Mouse (Mus musculus): ENCODE data around the gene Macf1.

The Macf1 gene

DNA sequence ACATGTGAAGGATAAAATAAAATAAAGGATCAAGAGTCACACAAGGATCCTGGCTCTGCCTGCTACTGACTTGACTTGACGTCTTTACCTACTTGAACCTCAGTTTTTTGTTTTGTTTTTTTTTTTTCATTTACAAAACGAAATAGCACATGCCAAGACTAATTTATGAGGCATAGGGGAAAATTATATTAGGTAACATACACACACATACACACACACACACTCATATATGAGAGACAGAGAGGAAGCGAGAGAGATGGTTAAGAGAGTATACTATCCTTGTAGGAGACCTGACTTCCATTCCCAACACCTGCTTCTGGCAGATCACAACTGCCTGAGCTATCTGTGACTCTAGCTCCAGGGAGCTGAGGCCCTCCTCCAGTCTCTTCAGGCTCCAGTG, at the start of gene Macf1:
Macf1 (minus strand) TSS at position 101 of the 400 bp plus-strand sequence.
- DNase-seq (ENCODE audit: low spot score), result no peak

DNA sequence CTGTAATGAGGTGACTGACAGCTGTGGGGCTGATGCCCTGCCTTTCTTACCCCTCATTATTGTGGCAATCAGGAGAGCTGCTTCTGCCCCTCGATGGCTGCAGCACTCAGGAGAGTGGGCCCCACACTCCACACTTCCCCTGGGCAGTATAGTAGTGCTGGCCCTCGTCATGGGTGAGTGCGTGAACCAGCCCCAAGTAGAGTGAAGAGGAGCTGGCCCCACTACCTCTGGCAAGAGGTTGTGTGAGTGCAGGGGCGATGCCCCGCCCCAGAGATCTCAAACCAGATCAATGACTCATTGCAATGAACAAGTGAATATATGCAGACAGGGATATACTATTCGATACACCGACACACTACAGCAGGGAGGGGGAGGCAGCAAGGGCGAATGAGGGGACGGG, 49.4 kb upstream of the Macf1 start:
- no peak for DNase-seq (ENCODE audit: low spot score)

DNA sequence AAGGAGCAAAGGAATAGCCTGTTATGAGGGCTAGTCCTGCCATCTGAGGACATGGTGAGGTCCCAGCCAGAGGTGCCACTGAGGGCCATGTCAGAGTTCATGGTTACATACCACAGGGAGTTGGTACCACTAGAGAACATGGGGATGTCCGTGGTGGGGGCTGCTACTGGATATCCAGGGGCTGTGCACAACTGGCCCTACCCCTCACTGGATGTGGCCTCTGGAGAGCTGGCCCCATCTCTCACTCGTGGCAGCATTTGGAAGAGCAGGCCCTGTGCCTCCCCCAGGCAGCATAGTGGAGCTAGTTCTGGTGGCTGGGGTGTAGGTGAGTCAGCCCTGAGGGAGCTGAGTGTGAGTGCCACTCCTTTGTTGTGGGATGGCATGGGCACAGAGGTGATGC, 48.8 kb upstream of the Macf1 start:
- DNase-seq (ENCODE audit: low spot score), result no peak

DNA sequence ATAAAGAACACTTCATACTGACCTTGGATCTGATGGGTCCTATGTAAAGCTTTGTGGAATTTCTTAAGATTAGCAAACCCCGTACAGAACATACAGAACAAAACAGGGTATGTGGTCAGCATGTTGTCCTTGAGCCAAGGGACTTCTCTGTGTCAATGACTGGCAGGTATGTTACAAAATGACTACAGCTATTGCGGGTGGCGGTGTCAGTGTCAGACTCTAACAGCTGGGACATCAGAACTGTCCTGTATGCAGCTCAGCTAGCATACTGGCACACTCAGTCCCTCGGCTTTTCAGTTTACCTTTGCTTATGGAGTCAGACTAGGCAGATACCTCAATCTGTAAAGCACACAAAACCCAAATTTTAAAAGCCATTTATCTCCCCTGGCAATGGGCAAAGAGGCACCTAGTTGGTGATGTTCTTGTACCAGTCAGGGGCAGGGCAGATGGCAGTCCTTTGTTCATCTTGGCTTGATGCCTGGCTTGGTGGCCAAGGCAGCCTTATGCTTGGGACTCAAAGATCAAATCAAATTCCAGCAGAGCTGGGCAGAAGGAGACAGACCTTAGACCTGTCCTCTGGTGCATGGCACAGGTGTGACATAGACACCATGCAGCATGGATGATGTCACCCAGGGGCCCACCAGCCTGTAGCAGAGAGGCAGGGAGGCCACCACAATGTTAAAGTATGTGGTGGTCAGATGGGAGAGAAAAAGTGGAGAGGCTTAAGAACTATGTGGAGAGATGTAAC, 48.2 kb upstream of the Macf1 start:
- DNase-seq (ENCODE audit: low spot score), result no peak

DNA sequence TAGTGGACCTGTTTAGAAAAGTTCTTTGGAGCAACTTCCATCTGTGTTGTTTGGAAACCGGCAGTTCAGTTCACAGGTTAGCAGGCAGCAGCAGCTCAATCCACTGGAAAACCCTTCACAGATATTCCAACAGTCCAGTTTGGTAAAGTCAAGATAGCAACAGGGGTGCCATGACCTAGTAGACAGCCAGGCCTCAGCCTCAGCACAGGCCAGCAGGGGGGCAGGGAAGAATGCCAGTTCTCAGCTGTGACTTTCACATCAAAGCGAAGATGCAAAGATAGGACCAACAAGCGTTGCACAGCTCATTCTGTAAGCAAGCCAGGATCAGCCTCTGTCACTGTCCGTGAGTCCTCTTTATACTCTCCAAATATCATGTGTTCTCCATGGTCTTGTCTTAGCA, 37.6 kb upstream of the Macf1 start:
- DNase-seq (ENCODE audit: low spot score), result no peak

DNA sequence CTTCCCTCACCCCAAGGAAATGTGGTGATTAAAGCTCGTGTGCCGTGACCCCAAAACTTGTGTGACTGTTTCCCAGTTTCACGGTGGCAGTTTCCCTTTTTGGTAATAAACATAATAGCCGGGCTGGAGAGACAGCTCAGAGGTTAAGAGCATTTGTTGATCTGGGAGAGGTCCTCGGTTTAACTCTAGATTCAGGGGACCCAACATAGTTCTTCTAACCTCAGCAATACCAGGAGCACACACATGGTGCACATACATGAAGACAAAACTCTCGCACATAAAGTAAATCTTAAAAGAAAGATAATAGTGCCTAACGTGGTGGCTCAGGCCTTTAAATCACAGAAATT, 34.2 kb upstream of the Macf1 start:
- no peak for DNase-seq (ENCODE audit: low spot score)

DNA sequence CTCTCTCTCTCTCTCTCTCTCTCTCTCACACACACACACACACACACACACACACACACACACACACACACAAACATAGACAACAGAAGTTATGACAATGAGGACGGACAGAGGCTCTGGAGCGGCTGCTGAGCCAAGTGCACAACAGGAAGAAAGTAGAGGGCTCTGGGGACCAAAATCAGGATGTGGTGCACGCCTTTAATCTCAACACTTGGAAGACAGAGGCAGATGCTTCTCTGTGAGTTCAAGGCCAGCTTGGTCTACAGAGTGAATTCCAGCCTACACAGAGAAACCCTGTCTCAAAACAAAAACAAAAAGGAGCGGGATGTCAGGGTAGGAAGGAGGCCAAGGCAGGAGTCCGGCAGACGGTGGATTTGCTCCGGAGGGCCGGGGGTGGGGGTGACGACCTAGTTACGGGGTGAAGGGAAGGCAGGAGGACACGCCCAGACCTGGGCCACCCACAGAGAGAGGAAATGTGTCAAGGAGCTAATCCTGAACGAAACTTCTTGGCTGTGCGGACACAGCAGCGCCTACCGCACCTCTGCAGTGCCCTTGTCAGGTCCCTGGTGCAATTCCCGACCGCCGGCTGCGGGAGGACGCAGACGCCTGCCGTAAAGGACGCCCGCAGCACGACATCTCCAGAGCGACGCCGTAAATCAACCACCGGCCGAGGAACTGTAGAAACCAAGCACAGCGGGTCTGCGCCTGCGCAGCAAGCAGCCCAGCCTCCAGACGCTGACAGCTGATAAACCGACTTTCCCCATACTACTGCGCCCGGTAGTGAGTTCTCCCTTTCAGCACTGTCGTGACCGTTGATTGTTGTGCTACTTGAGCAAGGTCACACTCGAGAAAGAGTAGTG, 33.6 kb upstream of the Macf1 start, which contains the start of gene Ndufs5:
Ndufs5 (minus strand) TSS at position 629 of the 860 bp plus-strand sequence.
- DNase-seq (ENCODE audit: low spot score), result peak; percentile 96

DNA sequence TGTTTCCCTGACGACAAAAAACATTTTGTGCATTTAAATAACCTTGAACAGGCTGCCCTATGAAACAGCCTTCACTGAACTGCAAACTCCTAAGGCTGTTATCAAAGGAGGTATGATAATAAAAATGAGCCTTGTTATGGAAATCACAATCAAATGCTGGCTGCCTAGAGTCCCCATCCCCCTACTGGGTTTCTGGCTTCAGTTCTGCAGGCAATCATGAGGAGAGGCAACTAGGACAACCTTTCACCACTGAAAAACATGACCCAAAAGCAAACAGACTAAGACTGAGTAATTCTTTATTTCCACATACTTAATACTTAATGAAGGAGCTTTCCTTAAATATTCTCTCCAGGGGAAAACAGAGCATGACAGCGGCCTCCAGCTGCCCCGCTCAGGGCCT, 28.3 kb upstream of the Macf1 start:
- DNase-seq (ENCODE audit: low spot score), result no peak

DNA sequence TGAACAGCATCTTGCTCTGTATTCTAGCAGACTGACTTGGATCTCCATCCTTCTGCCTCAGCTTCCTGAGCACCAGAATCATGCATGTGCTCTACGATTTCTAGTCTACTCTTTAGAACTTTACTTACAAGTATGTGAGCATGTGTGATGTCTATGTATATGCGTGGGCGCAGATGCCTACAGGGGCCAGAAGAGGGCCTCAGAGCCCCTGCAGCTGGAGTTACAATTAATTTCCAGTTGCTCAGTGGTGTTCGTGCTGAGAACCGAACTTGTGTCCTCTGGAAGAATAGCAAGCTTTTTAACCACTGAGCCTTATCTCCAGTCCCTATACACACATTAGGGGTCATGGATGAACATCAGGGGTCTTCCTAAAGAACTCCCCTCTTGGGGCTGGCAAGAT, 23.2 kb upstream of the Macf1 start:
- no peak for DNase-seq (ENCODE audit: low spot score)

DNA sequence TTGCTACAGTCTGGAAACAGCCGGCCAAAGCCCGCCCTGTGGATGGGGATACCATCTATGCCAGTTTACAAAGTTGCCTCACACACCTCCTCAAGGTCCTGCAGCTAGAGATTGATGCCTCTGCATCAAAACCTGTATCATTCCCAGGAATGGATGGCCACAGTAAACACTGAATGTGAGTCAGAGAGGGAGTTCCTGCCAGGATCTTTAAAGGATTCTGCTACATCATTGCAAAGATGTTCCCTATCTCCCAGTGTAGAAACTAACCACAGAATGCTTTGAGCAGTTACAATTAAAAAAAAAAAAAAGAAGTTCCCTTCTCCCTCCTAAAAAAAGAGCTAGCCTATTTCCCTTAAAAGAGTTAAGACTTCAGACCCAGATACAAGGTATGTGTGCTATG, 21.2 kb upstream of the Macf1 start:
- DNase-seq (ENCODE audit: low spot score), result no peak

DNA sequence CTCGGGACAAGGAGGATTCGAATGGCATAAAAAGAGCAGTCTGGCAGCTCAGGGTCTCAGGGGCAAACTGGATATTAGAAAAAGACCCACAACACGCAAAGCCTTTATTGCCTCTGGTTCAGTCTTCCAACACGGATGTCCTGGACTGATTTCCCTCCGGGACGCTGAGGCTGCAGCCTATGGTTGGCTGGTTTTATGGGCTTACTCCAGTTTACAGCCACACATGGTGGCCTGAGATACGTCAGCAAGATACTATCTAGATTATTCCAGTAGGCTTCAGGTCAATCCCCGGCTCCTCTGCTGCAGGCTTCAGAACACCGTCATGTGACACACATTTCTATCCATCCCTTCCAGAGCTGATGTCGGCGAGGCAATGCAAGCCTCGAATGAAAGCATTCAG, 9.2 kb upstream of the Macf1 start:
- DNase-seq (ENCODE audit: low spot score), result no peak

DNA sequence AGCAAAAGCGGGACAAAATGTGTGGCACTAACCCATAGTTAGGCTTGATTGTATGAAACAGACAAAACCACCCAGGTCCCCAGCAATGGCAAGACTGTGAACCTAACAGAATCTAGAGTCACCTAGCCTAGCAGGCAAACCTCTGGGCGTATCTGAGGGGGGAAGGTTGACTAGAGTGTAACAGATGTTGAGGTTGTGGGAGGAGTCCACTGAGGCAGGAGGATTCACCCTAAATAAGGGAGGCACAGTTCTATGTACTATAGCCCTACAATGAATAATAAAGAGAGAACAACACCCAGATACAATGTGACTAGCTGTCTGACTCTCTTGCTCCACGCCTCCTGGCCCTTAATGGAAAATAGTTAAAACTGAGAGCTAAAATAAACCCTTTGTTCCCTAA, 7.9 kb upstream of the Macf1 start:
- no peak for DNase-seq (ENCODE audit: low spot score)

DNA sequence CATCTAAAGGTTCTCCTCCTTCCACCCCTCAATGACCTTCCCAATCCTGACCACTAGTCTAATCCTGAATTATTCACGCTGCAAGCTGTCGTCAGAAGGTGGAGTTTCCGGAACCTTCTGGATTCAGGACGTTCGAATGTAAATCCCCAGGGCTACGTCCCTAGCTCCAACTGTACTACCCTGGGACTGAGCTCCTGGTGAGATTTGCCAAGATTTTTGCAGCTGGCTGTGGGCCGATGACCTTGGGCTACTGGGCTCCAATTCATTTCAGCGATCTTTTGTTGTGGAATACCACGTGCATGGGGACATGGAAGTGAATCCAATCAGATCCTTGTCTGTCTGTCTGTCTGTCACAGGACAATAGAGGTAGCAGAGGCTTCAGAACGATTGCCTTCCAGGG, 6.2 kb upstream of the Macf1 start:
- DNase-seq (ENCODE audit: low spot score), result no peak

DNA sequence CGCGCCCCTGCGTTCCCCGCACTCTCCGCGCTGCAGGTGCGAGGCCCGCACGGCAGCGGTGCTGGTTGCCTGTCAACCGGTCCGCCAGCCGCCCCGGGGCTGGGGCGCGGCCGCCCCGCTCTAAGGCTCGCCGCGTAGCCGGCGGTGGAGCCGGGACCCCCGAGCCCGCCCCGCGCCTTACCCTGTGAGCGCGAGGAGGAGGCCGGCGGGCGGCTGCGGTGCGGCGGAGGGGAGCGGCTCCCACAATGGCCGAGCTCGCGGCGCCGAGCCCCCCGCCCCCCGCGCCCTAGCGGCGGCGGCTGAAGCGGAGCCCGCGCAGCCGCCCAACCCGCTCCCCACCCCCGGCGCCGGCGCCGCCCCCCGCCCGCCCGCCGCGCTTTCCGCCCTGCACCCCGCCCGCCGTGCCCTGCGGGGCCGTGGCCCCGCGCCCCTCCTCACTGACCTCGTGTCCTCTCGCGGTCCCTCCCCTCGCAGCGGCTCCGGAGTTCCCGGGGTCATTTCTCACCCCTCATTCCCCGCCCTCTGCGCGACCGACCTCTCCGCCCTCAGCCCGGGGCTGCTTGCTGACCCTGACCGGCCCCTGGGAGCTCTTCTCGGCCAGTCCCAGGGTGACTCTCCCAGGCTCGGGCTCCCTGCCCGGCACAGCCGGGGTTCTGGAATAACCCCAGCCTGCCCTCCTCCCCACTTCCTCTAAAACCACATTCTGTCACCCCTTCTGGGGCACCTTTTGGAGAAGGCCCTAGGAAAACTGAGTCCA, 3.0 kb upstream of the Macf1 start:
- no peak for DNase-seq (ENCODE audit: low spot score)

DNA sequence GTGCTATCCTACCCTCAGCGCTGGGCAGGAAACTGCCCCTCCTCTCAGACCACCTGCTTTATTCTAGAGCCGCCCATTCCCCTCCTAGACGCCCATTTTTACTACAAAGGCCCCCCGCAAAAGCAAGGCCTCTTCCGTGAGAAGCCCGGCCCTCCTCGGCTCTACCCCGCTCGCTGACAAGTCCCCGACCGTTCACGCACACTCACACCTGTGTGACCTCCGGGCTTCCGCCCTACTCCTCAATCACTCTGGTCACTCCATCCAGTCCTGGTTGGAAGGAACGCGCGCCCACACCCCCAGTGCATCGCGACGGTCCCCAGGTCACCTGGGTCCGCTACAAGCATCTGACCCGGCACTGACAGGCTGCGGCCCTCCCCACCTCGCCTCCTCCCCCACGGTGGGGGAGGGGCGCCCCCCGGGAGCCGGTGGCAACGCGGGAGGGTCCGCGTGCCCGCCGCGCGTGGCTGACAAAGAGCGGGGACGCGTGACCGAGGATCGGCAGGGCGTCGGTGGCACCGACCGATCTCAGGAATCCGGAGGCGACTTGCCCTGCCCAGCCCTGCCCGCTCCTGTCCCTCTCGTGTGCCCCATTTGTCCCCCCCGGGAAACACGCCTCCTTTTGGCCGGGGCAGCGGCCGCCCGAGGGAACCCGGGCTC, 2.3 kb upstream of the Macf1 start:
- no peak for DNase-seq (ENCODE audit: low spot score)

DNA sequence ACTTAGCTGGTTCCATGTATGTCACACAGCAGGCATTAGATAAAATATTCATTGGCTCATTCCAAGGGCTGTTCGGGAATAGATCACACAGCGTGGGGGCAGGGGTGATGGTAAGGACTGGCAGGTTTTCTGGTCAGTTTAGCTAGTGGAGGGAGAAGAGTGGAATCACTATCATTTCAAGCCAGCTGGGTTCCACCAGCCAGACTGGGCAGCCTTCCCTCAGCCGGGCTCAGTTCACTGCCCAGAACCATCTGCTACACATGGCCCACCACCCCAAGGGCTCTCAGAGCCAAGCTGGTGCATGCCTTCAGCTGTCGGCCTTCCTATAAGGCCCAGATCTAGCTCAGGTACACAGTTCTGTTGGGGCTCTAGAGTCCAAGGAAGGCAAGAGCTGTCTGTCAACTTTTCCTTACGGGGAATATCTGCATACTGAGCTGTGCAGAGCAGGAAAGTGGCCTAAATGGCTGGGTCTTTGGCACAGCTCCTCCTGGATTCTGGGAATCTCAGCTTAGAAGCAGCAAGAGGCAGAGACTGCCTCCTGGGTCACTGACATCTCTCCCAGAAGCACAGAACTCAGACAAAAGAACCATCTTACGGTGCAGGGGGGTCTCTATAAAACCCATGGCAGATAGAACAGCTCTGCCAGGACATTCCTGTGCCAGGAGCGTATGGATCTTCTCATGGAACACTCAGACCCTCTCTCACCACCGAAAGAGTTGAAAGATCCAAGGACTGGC, 1.5 kb upstream of the Macf1 start:
- DNase-seq (ENCODE audit: low spot score), result no peak

DNA sequence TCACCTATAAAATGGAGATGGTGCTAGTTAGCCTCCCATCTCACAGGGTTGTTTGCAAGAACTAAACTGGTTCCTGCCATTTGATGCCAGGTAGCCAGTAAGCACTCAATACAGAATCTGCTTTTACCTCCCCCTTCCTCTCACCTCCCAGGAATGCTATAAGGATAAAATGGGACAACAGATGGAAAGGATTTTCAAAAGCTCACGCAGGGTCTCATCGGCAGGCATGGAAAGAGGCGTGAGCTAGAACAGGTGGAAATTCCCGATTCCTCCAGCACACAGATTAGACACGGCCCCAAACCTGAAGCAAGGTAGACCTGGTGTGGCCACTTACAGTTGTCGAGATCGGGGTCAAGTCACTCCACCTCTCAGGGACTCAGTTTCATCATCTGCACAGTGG, 886 bp upstream of the Macf1 start:
- no peak for DNase-seq (ENCODE audit: low spot score)

DNA sequence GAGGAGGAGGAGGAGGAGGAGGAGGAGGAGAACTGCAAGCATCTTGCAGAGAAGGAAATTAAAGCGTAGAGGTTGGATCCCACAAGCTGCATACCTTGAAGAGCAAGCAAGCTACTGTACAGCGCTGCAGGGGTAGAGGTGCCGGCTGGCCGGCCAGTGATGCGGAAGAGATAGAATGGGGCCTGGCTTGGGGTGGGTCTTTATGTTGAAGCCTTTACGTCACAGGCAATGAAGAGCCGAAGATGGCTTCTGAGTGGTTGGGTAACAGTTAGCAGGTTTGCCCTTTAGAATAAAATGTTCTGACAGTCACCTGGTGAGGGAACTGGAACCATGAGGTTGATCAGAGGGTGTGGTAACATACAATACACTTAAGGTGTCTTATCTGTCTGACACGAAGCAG, 1.9 kb downstream of the Macf1 start:
- no peak for DNase-seq (ENCODE audit: low spot score)

DNA sequence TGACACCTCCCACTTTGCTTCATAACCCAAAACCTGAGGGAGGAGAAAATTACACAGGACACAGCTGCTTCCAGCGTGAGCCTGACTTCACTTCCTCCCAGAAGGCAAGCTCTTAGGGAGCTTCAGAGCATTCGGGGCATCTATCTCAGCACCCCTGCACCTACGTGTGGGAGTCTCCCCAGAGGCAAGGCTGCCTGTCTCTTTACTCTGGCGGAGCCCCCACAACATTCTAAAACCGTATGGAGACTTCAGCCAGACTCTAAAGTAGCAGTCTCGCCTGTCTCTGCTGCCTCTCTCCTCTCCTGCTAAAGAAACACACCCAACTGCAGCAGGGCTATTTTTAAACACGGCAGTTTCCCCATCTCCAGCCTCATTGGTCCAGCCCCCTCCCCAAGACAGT, 3.2 kb downstream of the Macf1 start:
- no peak for DNase-seq (ENCODE audit: low spot score)

DNA sequence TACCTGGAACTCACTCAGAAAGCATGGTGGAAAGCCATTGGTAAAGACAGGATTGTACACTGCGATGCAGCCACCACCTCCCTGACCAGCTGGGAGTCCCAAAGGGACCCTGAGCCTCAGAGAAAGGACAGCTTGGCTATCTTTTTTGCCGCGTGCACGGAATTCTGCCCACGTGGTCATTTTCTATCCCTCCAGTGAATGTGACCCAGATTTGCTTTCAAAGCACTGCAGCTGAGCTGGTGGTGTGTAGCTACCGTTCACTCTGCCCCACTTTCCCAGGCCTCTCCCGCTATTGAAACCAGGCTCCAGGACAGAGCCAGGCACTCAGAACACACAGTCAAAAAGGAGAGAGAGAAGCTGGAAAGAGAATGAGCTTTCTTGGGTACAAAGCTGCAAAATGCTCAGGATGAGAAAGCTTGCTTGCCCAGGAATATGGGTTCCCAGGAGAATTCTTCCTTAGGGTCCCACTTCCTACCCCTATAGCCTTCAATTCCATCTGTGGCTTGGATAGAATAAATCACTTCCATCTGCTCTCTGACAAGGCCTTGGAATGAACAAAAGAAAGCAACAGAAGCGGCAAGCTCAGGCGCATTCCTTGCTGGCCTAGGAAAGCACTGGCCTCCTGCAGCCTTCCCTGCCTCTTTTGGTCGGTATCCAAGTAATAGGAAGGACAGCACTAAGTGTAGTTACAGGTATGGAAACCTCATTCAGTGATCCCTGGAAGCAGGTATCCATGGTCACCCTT, 6.9 kb downstream of the Macf1 start:
- DNase-seq (ENCODE audit: low spot score), result no peak

DNA sequence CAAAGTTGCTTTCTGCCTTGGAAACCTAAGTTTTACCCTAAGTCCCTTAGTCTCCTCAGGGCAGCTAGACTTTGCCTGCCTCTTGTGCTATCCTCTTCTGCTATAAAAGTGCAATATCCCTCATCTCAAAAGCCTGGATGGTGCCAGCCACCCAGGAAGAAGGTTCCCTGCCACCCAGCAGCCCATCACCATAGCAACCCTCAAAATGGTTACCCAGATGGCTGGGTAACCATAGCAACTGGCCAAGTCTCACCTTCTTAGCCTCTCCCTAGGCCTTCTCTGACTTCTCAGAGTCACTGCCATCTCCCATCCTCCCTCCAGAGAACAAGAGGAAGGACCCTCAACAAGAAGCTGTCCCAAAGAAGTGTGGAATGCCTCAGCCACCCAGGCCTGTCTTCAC, 13.6 kb downstream of the Macf1 start:
- no peak for DNase-seq (ENCODE audit: low spot score)

Data from spleen, adult 12 weeks (tissue).